Mouse (Mus musculus): Measurements from ENCODE around the gene Mrps14. TPM values are rescaled to one million over a fixed set of nuclear protein-coding genes. Genes with fewer than 3 reads are reported as not detected.

The Mrps14 gene
- polyA plus RNA-seq, 2 experiments = 34.6 to 211 TPM

DNA sequence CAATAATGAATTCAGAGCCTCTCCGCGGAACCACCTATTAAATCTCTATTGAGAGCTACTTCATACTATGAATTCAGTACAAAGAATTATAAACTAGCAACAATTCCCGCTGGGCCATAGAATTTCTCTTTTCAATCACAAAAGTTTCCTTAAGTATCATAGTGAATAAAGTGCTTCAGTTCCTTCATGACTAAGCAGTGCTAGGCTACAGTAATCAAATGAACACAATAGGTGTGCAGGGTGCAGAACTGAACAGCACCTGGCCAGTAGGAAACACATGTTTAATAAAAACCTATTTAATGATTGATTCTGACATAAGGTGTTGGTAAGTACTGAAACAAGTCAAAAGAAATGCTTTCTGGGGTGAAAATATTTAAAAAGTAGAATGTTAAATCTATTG lies 37.1 kb downstream of the Mrps14 start:
- Histone ChIP-seq H3K4me3 (ENCODE audit: insufficient read depth in 1 of 2, low read depth in 2 of 2, low read length in 2 of 2) (no peak overlapping the region), H3K9me3 (ENCODE audit: control insufficient read depth, low read length) (no peaks in the 10 kb centered on the region), H3K27me3 (ENCODE audit: control insufficient read depth, insufficient read depth, low read length) (no peaks in the 10 kb centered on the region), H3K27ac (no peak overlapping the region), H3K4me2 (ENCODE audit: low read depth) (no peak overlapping the region), H3K4me1 (replicated peaks; ENCODE audit: control insufficient read depth in 2 of 2, insufficient read depth in 2 of 2, low read length in 1 of 2) (peaks cover 2% of the 10 kb centered on the region in 2 experiments; a peak in 2 of 4 replicates), H3K36me3 (replicated peaks; ENCODE audit: control insufficient read depth, insufficient read depth, low read depth) (no peaks in the 10 kb centered on the region; the same call in 1 of the 2 replicates), H3K9ac (replicated peaks) (no peak overlapping the region)
- no peak for TF ChIP-seq CTCF (IDR thresholded peaks at IDR 0.05; ENCODE audit: low read depth)
- no peak for TF ChIP-seq EP300 (IDR thresholded peaks at IDR 0.05; ENCODE audit: low read depth)
- DNase-seq (ENCODE audit: low read depth in 3 of 3, low spot score in 3 of 3) (no peak), ATAC-seq (ENCODE audit: insufficient read depth) (no peak)
- 84% methylated on average over 3 of the region's 3 CpGs for WGBS (ENCODE audit: insufficient replicate concordance)

DNA sequence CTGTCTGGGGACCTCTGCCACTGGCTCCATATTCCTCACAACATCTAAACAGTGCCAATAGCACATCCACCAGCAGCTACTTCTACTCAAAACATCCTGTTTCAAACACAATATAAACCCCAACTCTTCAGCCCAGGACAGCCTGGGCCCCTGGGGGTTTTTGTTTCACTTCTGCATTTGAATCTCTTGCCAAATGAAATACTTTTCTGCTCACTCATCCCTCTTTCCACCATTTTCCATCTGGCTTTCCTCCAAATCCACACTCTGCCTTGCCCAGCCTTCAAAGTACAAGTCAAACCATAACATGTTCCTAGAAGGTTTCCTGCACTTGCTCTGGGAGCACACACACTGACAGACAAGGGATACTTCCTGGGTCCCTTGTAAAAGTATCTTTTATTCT lies 38.9 kb downstream of the Mrps14 start:
- Histone ChIP-seq H3K4me1 (replicated peaks; ENCODE audit: control insufficient read depth in 2 of 2, insufficient read depth in 2 of 2, low read length in 1 of 2) (no peaks in the 10 kb centered on the region; a peak in 1 of 4 replicates), H3K4me3 (ENCODE audit: insufficient read depth in 1 of 2, low read depth in 2 of 2, low read length in 2 of 2) (no peak overlapping the region), H3K27ac (no peak overlapping the region), H3K9me3 (ENCODE audit: control insufficient read depth, low read length) (no peaks in the 10 kb centered on the region), H3K9ac (replicated peaks) (no peak overlapping the region), H3K36me3 (replicated peaks; ENCODE audit: control insufficient read depth, insufficient read depth, low read depth) (no peaks in the 10 kb centered on the region; the same call in 1 of the 2 replicates), H3K4me2 (ENCODE audit: low read depth) (no peak overlapping the region), H3K27me3 (ENCODE audit: control insufficient read depth, insufficient read depth, low read length) (no peaks in the 10 kb centered on the region)
- TF ChIP-seq EP300 (IDR thresholded peaks at IDR 0.05; ENCODE audit: low read depth) = no peak
- TF ChIP-seq CTCF (IDR thresholded peaks at IDR 0.05; ENCODE audit: low read depth) = no peak
- ATAC-seq (ENCODE audit: insufficient read depth) (no peak), DNase-seq (ENCODE audit: low read depth in 3 of 3, low spot score in 3 of 3) (no peak)

DNA sequence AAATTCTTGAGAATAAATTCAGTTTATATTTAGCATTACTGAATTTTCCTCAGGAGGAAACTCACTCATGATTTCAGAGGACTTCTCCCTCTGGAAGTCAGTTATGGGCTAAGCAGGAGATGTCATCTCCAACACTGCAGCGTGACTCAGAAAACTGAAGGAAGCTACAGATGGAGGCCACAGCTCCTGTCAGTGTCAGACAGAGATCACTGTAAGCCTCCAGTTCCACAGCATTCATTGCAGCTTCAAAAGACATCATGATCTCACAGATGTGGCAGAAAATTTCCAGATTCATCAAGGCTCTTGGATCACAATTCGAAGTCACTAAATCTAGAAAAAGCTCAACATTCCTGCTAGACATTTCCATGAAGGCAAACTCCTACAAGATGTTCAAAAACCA lies 43.0 kb downstream of the Mrps14 start:
- Histone ChIP-seq H3K4me3 (ENCODE audit: insufficient read depth in 1 of 2, low read depth in 2 of 2, low read length in 2 of 2) (no peak overlapping the region), H3K36me3 (replicated peaks; ENCODE audit: control insufficient read depth, insufficient read depth, low read depth) (no peaks in the 10 kb centered on the region; the same call in 1 of the 2 replicates), H3K27ac (no peak overlapping the region), H3K27me3 (ENCODE audit: control insufficient read depth, insufficient read depth, low read length) (no peaks in the 10 kb centered on the region), H3K9ac (replicated peaks) (no peak overlapping the region), H3K9me3 (ENCODE audit: control insufficient read depth, low read length) (no peaks in the 10 kb centered on the region), H3K4me1 (replicated peaks; ENCODE audit: control insufficient read depth in 2 of 2, insufficient read depth in 2 of 2, low read length in 1 of 2) (no peaks in the 10 kb centered on the region; a peak in 1 of 4 replicates), H3K4me2 (ENCODE audit: low read depth) (no peak overlapping the region)
- no peak for TF ChIP-seq CTCF (IDR thresholded peaks at IDR 0.05; ENCODE audit: low read depth)
- TF ChIP-seq EP300 (IDR thresholded peaks at IDR 0.05; ENCODE audit: low read depth) = no peak
- 73% methylated on average over 2 of the region's 2 CpGs for WGBS (ENCODE audit: insufficient replicate concordance)
- ATAC-seq (ENCODE audit: insufficient read depth) = no peak
- DNase-seq (ENCODE audit: low read depth in 3 of 3, low spot score in 3 of 3) = no peak

DNA sequence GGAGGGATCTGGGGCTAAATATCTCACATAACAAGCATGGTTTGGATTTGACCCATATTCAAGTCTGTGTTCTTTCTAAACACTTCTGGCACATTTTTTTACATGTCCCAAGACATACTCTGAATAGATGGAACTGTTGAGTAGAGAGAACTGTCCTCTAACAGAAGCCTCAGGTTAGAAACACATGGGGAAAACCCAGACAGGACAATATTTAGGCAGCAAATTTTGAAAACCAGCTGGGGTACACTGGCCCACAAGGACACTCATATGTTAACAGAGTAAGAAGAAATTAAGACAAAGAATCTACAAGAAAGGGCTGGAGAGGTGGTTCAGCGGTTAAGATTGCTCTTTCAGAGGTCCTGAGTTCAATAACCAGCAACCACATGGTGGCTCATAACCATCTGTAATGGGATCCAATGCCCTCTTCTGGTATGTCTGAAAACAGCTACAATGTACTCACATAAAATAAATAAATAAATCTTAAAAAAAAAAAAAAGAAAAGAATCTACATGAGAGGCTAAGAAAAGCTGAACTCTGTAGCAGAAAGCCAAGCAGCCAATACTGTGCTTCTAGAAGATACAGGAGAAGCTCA lies 43.9 kb downstream of the Mrps14 start:
- Histone ChIP-seq H3K27ac (no peak overlapping the region), H3K9ac (replicated peaks) (no peak overlapping the region), H3K4me1 (replicated peaks; ENCODE audit: control insufficient read depth in 2 of 2, insufficient read depth in 2 of 2, low read length in 1 of 2) (no peaks in the 10 kb centered on the region; a peak in 1 of 4 replicates), H3K4me3 (ENCODE audit: insufficient read depth in 1 of 2, low read depth in 2 of 2, low read length in 2 of 2) (no peak overlapping the region), H3K27me3 (ENCODE audit: control insufficient read depth, insufficient read depth, low read length) (no peaks in the 10 kb centered on the region), H3K36me3 (replicated peaks; ENCODE audit: control insufficient read depth, insufficient read depth, low read depth) (no peaks in the 10 kb centered on the region; the same call in 1 of the 2 replicates), H3K4me2 (ENCODE audit: low read depth) (no peak overlapping the region), H3K9me3 (ENCODE audit: control insufficient read depth, low read length) (no peaks in the 10 kb centered on the region)
- ATAC-seq (ENCODE audit: insufficient read depth) (no peak), DNase-seq (ENCODE audit: low read depth in 3 of 3, low spot score in 3 of 3) (no peak)
- TF ChIP-seq CTCF (IDR thresholded peaks at IDR 0.05; ENCODE audit: low read depth) (no peak), EP300 (IDR thresholded peaks at IDR 0.05; ENCODE audit: low read depth) (no peak)
- 76% methylated on average over 1 of the region's 1 CpGs for WGBS (ENCODE audit: insufficient replicate concordance)

DNA sequence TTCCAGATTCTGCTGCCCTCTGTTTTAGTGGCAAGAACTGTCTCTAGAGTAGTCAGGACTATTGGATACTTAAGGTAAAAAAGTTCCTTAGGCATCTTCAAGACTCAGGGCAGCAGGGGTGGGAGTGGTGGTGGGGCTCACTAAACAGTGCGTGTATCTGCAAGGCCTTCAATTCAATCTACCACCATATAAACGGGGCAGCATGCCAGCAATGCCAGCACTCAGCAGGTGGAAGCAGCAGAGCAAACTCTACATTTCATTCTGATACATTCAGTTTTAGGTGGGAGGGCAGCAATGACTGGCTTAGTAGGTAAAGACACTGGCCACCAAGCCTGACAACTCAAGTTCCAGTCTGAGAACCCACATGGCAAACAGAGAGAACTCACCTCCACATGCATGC lies 45.1 kb downstream of the Mrps14 start:
- H3K36me3 ChIP-seq (replicated peaks; ENCODE audit: control insufficient read depth, insufficient read depth, low read depth) = no peaks in the 10 kb centered on the region; the same call in 1 of the 2 replicates
- DNase-seq (ENCODE audit: low read depth in 3 of 3, low spot score in 3 of 3) = no peak
- H3K4me1 ChIP-seq (replicated peaks; ENCODE audit: control insufficient read depth in 2 of 2, insufficient read depth in 2 of 2, low read length in 1 of 2) = no peaks in the 10 kb centered on the region
- ATAC-seq (ENCODE audit: insufficient read depth) = no peak
- WGBS (ENCODE audit: insufficient replicate concordance) = 82% methylated on average over 2 of the region's 2 CpGs
- H3K27me3 ChIP-seq (ENCODE audit: control insufficient read depth, insufficient read depth, low read length) = no peaks in the 10 kb centered on the region
- H3K4me3 ChIP-seq (ENCODE audit: insufficient read depth in 1 of 2, low read depth in 2 of 2, low read length in 2 of 2) = no peak overlapping the region
- no peak overlapping the region for H3K27ac ChIP-seq
- TF ChIP-seq EP300 (IDR thresholded peaks at IDR 0.05; ENCODE audit: low read depth) (no peak), CTCF (IDR thresholded peaks at IDR 0.05; ENCODE audit: low read depth) (no peak)
- H3K4me2 ChIP-seq (ENCODE audit: low read depth) = no peak overlapping the region
- no peaks in the 10 kb centered on the region for H3K9me3 ChIP-seq (ENCODE audit: control insufficient read depth, low read length)
- no peak overlapping the region for H3K9ac ChIP-seq (replicated peaks)
